Mouse (Mus musculus): ENCODE results near the gene Gm8251.

DNA sequence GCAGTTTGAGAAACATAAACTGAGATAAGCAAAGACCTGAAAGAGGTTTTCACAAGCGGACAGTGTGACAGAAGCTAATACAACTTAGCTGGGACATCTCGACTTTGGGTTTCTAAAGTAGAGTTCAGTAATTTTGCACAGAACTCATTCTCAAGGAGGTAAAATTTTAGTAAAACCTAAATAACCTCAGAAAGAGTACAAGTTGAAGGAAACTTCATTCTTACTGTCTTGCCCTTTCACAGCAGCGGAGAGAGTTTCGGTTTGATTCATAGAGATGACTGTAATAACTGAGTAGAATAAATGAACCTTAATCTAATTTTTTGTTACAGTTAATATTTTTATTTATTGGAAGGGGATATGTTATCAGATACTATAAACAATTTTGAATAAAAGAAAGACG lies 28.8 kb downstream of the Gm8251 start:
- no peak for TF ChIP-seq CTCF (IDR thresholded peaks at IDR 0.05; ENCODE audit: borderline replicate concordance, insufficient read depth, low read length)
- no peak for TF ChIP-seq POLR2A (IDR thresholded peaks at IDR 0.05; ENCODE audit: low read depth, low read length)

All from embryonic fibroblast, embryonic 13.5 days (primary cell).